Mouse (Mus musculus) lung, adult 2 months (tissue): ENCODE measurements around the gene Mamstr.

Experiments
- CTCF ChIP-seq: fragments of 200-500 bp; IDR thresholded peaks from 2 replicates; pipeline ENCODE4 v1.5.1; 2011; ENCODE audit warnings: mild to moderate bottlenecking, low read length, control low read depth; ENCODE audit not compliant: insufficient read depth
- POLR2A ChIP-seq: fragments of 200-500 bp; IDR thresholded peaks from 2 replicates; pipeline ENCODE4 v1.6.1; 2011; ENCODE audit warnings: low read depth, mild to moderate bottlenecking, control low read depth, low read length, borderline replicate concordance; ENCODE audit errors: extremely low read depth

DNA sequence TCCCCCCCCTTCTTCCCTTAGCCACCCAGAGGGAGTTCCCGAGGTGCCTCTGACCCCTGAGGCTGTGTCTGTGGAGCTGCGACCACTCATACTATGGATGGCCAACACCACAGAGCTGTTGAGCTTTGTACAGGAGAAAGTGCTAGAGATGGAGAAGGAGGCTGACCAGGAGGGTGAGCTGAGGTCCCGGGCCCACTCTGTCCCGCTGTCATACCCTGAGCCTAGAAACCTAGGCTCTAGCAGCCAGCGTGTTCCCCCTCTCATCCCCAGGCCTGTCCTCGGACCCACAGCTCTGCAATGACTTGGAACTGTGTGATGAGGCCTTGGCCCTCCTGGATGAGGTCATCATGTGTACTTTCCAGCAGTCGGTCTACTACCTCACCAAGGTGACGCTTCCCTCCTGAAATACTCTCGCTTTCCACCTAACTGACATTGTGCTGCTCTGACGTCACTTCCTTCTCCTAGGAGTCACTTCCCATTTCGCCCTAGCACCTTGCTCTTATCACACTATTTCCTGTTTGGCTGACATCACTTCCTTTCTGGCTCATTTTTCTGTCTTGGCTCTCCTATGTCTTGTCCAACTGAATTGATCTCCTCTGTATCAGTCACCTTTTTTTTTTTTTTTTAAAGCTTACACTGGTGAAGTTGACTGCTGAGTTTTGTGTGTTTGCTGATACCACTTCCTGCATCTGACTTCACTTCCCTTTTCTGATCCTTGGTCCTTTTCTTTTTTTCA, 4.7 kb upstream of the Mamstr start:
- TF ChIP-seq CTCF (no peak), POLR2A (peak; percentile 25; the same call in 1 of the 2 replicates)
